Mouse (Mus musculus) G1E (cell line): ENCODE data around the gene Dusp13. TPM values are rescaled to one million over a fixed set of nuclear protein-coding genes. Genes with fewer than 3 reads are reported as not detected.

Experiments used
- ATAC-seq: 2 replicates; pipeline ENCODE4 v1.8.0; 2016; ENCODE audit warnings: mild to moderate bottlenecking; ENCODE audit not compliant: insufficient number of reproducible peaks, poor library complexity, low FRiP score, severe bottlenecking; ENCODE audit errors: extremely low read depth
- DNase-seq: peaks from one replicate; pipeline ENCODE4 v3.0.0; 2012; ENCODE audit warnings: low spot score
- H3K27me3 ChIP-seq: 2 replicates; pipeline ENCODE4 v1.6.1; 2012; ENCODE audit warnings: mild to moderate bottlenecking, low read length, inconsistent platforms; ENCODE audit not compliant: insufficient read depth
- H3K36me3 ChIP-seq: replicated peaks from 2 replicates; pipeline ENCODE3; 2012; ENCODE audit warnings: mild to moderate bottlenecking, inconsistent platforms
- H3K4me1 ChIP-seq: 2 replicates; pipeline ENCODE4 v1.6.1; 2012; ENCODE audit warnings: low read depth, low read length, inconsistent platforms, mixed read lengths; ENCODE audit not compliant: insufficient read depth
- H3K4me3 ChIP-seq: 2 replicates; pipeline ENCODE4 v1.5.1; 2012; ENCODE audit warnings: low read depth, mild to moderate bottlenecking, inconsistent platforms, low read length, moderate library complexity, mixed read lengths
- H3K9me3 ChIP-seq: replicated peaks from 2 replicates; pipeline ENCODE4 v1.6.1; 2012; ENCODE audit warnings: inconsistent platforms
- CTCF ChIP-seq: IDR thresholded peaks from 2 replicates; pipeline ENCODE4 v1.5.1; 2012; ENCODE audit warnings: low read depth, low read length, inconsistent platforms, mixed read lengths
- GATA1 ChIP-seq: IDR thresholded peaks from 2 replicates; pipeline ENCODE4 v1.6.1; 2012; ENCODE audit warnings: borderline replicate concordance, low read length, inconsistent platforms, mixed read lengths
- GATA2 ChIP-seq: IDR thresholded peaks from 2 replicates; pipeline ENCODE4 v1.6.1; 2012; ENCODE audit warnings: low read depth, low read length, inconsistent platforms, borderline replicate concordance
- POLR2AphosphoS5 ChIP-seq: IDR thresholded peaks from 2 replicates; pipeline ENCODE4 v1.6.1; 2012; ENCODE audit warnings: low read depth, low read length, inconsistent platforms; ENCODE audit not compliant: insufficient replicate concordance
- TAL1 ChIP-seq: conservative IDR thresholded peaks from 2 replicates; pipeline ENCODE4 v1.6.1; 2012; ENCODE audit warnings: low read depth, low read length, inconsistent platforms, mixed read lengths
- polyA plus RNA-seq: library from polyadenylated mRNA; stranded (reverse); fragments of >175 nt; gene quantifications from 2 replicates; pipeline ENCODE4 v1.2.3, GENCODE M21; 2012
- total RNA-seq, 2 experiments: library from RNA; stranded (forward) in 1 of 2; stranded (reverse) in 1 of 2; fragments of 200-1000 nt in 1 of 2; fragments of >200 nt in 1 of 2; fragmentation: Nextera tagmentation in 1 of 2; gene quantifications; 2 replicates each; pipeline ENCODE4 v1.2.3; 2014 to 2017

The Dusp13 gene
- total and polyA plus RNA-seq, 3 experiments, result 0.98 TPM; not detected in 2

- Histone ChIP-seq H3K4me3 (no peak overlapping the region), H3K36me3 (no peaks in the 10 kb centered on the region), H3K9me3 (peaks cover 4% of the 10 kb centered on the region), H3K27me3 (peaks cover 40% of the 10 kb centered on the region), H3K4me1 (peaks cover 4% of the 10 kb centered on the region; the same call in 1 of the 2 replicates)
- no peak for DNase-seq
- TF ChIP-seq GATA1, result no peak
- no peak for TF ChIP-seq CTCF
- no peak for TF ChIP-seq POLR2AphosphoS5
- no peak for TF ChIP-seq GATA2
- ATAC-seq, result no peak
Measured at GRCm38 (mm10) chr14:21729031-21729732, 21.8 kb downstream of the Dusp13 start.

- no peaks in the 10 kb centered on the region for H3K36me3 ChIP-seq
- H3K4me3 ChIP-seq, result no peak overlapping the region
- ATAC-seq (no peak), DNase-seq (no peak)
- no peaks in the 10 kb centered on the region for H3K4me1 ChIP-seq
- no peaks in the 10 kb centered on the region for H3K9me3 ChIP-seq
- TF ChIP-seq TAL1 (no peak), GATA1 (no peak), CTCF (no peak), POLR2AphosphoS5 (no peak)
- H3K27me3 ChIP-seq, result peaks cover 57% of the 10 kb centered on the region
Measured at GRCm38 (mm10) chr14:21722021-21722698, 28.8 kb downstream of the Dusp13 start.

- no peak overlapping the region for H3K4me3 ChIP-seq
- ATAC-seq (no peak), DNase-seq (no peak)
- no peaks in the 10 kb centered on the region for H3K4me1 ChIP-seq
- H3K27me3 ChIP-seq, result peaks cover 64% of the 10 kb centered on the region
- TF ChIP-seq CTCF (no peak), POLR2AphosphoS5 (no peak), TAL1 (no peak), GATA2 (no peak), GATA1 (no peak)
- no peaks in the 10 kb centered on the region for H3K9me3 ChIP-seq
- no peaks in the 10 kb centered on the region for H3K36me3 ChIP-seq
Measured at GRCm38 (mm10) chr14:21720430-21721205, 30.4 kb downstream of the Dusp13 start.

- no peaks in the 10 kb centered on the region for H3K4me1 ChIP-seq
- H3K9me3 ChIP-seq, result no peaks in the 10 kb centered on the region
- H3K27me3 ChIP-seq, result peaks cover 63% of the 10 kb centered on the region
- no peak for TF ChIP-seq GATA2
- no peaks in the 10 kb centered on the region for H3K36me3 ChIP-seq
- no peak for ATAC-seq
- no peak for DNase-seq
- no peak overlapping the region for H3K4me3 ChIP-seq
Measured at GRCm38 (mm10) chr14:21719646-21720383, 31.2 kb downstream of the Dusp13 start.

GRCm38 (mm10) chr14:21714486-21714885, 36.5 kb downstream of the Dusp13 start, which contains the start of gene Dupd1:
TSS of gene Dupd1 (minus strand) at chr14:21714576.
- no peaks in the 10 kb centered on the region for H3K9me3 ChIP-seq
- TF ChIP-seq CTCF (no peak), TAL1 (no peak), POLR2AphosphoS5 (no peak)
- no peak within 1 kb of the TSS for H3K4me3 ChIP-seq
- H3K36me3 ChIP-seq, result no peaks in the 10 kb centered on the region
- ATAC-seq (no peak), DNase-seq (no peak)
- H3K27me3 ChIP-seq, result peaks cover 51% of the 10 kb centered on the region
- no peaks in the 10 kb centered on the region for H3K4me1 ChIP-seq

- DNase-seq, result no peak
- peaks cover 54% of the 10 kb centered on the region for H3K27me3 ChIP-seq
Measured at GRCm38 (mm10) chr14:21711231-21711630, 39.8 kb downstream of the Dusp13 start.

More at GRCm38 (mm10) chr14:21711231-21711630, 39.8 kb downstream of the Dusp13 start:
- no peak for ATAC-seq
- Histone ChIP-seq H3K36me3 (no peaks in the 10 kb centered on the region), H3K9me3 (no peaks in the 10 kb centered on the region), H3K4me3 (no peak overlapping the region), H3K4me1 (no peaks in the 10 kb centered on the region)
- no peak for TF ChIP-seq CTCF
- no peak for TF ChIP-seq TAL1
- no peak for TF ChIP-seq GATA1
- no peak for TF ChIP-seq GATA2
- TF ChIP-seq POLR2AphosphoS5, result no peak
